Mouse (Mus musculus): ENCODE measurements at regions not wholly inside any gene's neighbourhood (a gene's known extent, or its start where the extent isn't known, plus 50 kb on each side); places are given as distances from the start of the nearest gene placed in this dataset.

- H3K36me3 ChIP-seq (ENCODE audit: control insufficient read depth, insufficient read depth, low read length) = no peaks in the 10 kb centered on the region
- H3K4me2 ChIP-seq (ENCODE audit: low read length) = no peak overlapping the region
- no peaks in the 10 kb centered on the region for H3K4me1 ChIP-seq (replicated peaks; ENCODE audit: control insufficient read depth, insufficient read depth, low read length)
- DNase-seq (ENCODE audit: low spot score) (no peak), ATAC-seq (replicated peaks; ENCODE audit: low FRiP score, low TSS enrichment, low read depth) (no peak)
- H3K9ac ChIP-seq (ENCODE audit: low read length) = no peak overlapping the region
- no peaks in the 10 kb centered on the region for H3K9me3 ChIP-seq (ENCODE audit: control insufficient read depth, low read length)
- no peaks in the 10 kb centered on the region for H3K27me3 ChIP-seq (replicated peaks; ENCODE audit: control insufficient read depth, insufficient read depth, low read length)
- no peak overlapping the region for H3K27ac ChIP-seq (ENCODE audit: low read depth)
- no peak overlapping the region for H3K4me3 ChIP-seq (ENCODE audit: low read depth, low read length)
These were observed 60.0 kb upstream of the Frmd4a start for GRCm38 (mm10) chr2:3957491-3957890.

DNA sequence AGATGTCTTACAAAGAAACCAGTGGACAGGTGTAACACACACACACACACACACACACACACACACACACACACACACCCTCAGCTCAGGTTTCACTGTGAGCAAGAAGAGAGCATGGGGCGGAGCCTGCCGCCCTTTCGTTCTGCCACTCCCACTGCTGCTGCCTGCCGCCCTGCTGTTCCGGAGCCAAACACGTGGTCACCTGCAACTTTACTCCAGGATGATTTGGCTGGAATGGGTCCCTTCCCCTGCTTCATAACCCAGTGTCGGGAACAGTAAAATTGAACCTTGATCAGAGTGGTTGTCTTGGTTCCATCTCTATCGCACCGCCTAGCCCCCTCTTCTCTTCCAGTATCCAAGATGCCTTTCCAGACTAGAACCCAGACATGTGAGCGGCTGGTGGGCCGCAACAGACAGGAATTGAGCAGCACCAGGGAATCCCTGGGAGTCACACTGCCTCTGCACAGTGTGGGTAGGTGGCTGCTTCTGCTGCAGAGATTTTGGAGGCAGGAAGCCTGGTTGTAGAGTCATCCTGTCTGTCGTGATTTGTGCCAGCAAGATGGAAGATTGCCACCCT is 59.4 kb upstream of the Frmd4a start:
- peak overlapping the region; percentile 36 for H3K4me2 ChIP-seq (ENCODE audit: low read length)
- H3K4me1 ChIP-seq (replicated peaks; ENCODE audit: control insufficient read depth, insufficient read depth, low read length) = no peaks in the 10 kb centered on the region
- no peaks in the 10 kb centered on the region for H3K9me3 ChIP-seq (ENCODE audit: control insufficient read depth, low read length)

DNA sequence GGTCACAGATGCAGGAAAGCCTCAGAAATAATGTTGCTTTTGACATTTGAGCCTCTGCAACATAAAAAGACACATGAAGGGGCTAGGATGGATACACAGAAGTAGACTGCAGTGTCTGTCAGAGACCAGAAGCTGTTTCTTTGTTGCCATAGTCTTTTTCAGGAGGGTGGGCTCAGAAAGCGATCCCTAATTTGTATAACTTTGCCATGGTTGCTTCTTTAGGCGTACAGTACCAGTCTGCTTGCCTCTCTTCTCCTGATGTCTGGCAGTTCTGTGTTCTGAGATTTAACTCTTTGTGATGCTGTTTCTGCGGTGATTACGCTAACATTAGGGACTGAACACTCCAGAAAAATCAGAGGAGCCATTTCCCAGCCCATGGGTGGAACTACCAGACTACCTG is 58.8 kb upstream of the Frmd4a start:
- WGBS = 73% methylated on average over 4 of the region's 4 CpGs
- ATAC-seq (replicated peaks; ENCODE audit: low FRiP score, low TSS enrichment, low read depth) (no peak), DNase-seq (ENCODE audit: low spot score) (no peak)
- Histone ChIP-seq H3K4me3 (ENCODE audit: low read depth, low read length) (no peak overlapping the region), H3K36me3 (ENCODE audit: control insufficient read depth, insufficient read depth, low read length) (no peaks in the 10 kb centered on the region), H3K4me2 (ENCODE audit: low read length) (no peak overlapping the region), H3K9ac (ENCODE audit: low read length) (no peak overlapping the region), H3K27ac (ENCODE audit: low read depth) (no peak overlapping the region), H3K27me3 (replicated peaks; ENCODE audit: control insufficient read depth, insufficient read depth, low read length) (no peaks in the 10 kb centered on the region), H3K4me1 (replicated peaks; ENCODE audit: control insufficient read depth, insufficient read depth, low read length) (no peaks in the 10 kb centered on the region), H3K9me3 (ENCODE audit: control insufficient read depth, low read length) (no peaks in the 10 kb centered on the region)

More for the DNA sequence above, 59.4 kb upstream of the Frmd4a start:
- H3K36me3 ChIP-seq (ENCODE audit: control insufficient read depth, insufficient read depth, low read length) = no peaks in the 10 kb centered on the region
- 18% methylated on average over 12 of the region's 12 CpGs for WGBS
- H3K4me3 ChIP-seq (ENCODE audit: low read depth, low read length) = no peak overlapping the region
- DNase-seq (ENCODE audit: low spot score) = peak; percentile 53
- H3K27ac ChIP-seq (ENCODE audit: low read depth) = no peak overlapping the region
- peak; percentile 57 for ATAC-seq (replicated peaks; ENCODE audit: low FRiP score, low TSS enrichment, low read depth)
- H3K27me3 ChIP-seq (replicated peaks; ENCODE audit: control insufficient read depth, insufficient read depth, low read length) = no peaks in the 10 kb centered on the region
- H3K9ac ChIP-seq (ENCODE audit: low read length) = no peak overlapping the region

DNA sequence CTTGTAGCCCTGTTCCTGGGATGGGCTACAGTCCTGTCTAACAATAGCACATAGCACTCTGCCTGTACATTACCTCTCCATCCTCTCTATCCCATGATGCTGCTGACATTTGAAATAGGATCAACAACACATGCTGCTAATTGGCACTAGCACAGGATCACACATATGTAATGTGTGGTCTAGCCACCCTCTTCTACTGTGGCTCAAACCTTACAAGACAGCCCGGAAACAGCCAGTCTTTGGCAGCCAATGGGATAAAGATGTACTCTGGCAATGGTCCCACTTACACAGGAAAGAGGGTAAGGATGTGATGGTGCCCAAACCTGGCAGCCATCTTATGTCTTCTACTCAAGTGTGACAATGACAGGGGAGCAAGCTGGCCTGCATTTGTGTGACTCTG is 58.3 kb upstream of the Frmd4a start:
- H3K27me3 ChIP-seq (replicated peaks; ENCODE audit: control insufficient read depth, insufficient read depth, low read length) = no peaks in the 10 kb centered on the region
- H3K4me1 ChIP-seq (replicated peaks; ENCODE audit: control insufficient read depth, insufficient read depth, low read length) = no peaks in the 10 kb centered on the region
- H3K9me3 ChIP-seq (ENCODE audit: control insufficient read depth, low read length) = no peaks in the 10 kb centered on the region
- no peak for ATAC-seq (replicated peaks; ENCODE audit: low FRiP score, low TSS enrichment, low read depth)
- no peaks in the 10 kb centered on the region for H3K36me3 ChIP-seq (ENCODE audit: control insufficient read depth, insufficient read depth, low read length)
- WGBS = 87% methylated on average over 1 of the region's 1 CpGs
- H3K4me2 ChIP-seq (ENCODE audit: low read length) = no peak overlapping the region
- no peak for DNase-seq (ENCODE audit: low spot score)
- no peak overlapping the region for H3K27ac ChIP-seq (ENCODE audit: low read depth)
- H3K4me3 ChIP-seq (ENCODE audit: low read depth, low read length) = no peak overlapping the region
- no peak overlapping the region for H3K9ac ChIP-seq (ENCODE audit: low read length)

GRCm38 (mm10) chr2:3960213-3960612 is 57.3 kb upstream of the Frmd4a start:
- Histone ChIP-seq H3K36me3 (ENCODE audit: control insufficient read depth, insufficient read depth, low read length) (no peaks in the 10 kb centered on the region), H3K4me2 (ENCODE audit: low read length) (no peak overlapping the region), H3K27ac (ENCODE audit: low read depth) (no peak overlapping the region), H3K27me3 (replicated peaks; ENCODE audit: control insufficient read depth, insufficient read depth, low read length) (no peaks in the 10 kb centered on the region), H3K4me1 (replicated peaks; ENCODE audit: control insufficient read depth, insufficient read depth, low read length) (no peaks in the 10 kb centered on the region), H3K9me3 (ENCODE audit: control insufficient read depth, low read length) (no peaks in the 10 kb centered on the region), H3K9ac (ENCODE audit: low read length) (no peak overlapping the region), H3K4me3 (ENCODE audit: low read depth, low read length) (no peak overlapping the region)
- no peak for ATAC-seq (replicated peaks; ENCODE audit: low FRiP score, low TSS enrichment, low read depth)
- 81% methylated on average over 5 of the region's 5 CpGs for WGBS
- no peak for DNase-seq (ENCODE audit: low spot score)

DNA sequence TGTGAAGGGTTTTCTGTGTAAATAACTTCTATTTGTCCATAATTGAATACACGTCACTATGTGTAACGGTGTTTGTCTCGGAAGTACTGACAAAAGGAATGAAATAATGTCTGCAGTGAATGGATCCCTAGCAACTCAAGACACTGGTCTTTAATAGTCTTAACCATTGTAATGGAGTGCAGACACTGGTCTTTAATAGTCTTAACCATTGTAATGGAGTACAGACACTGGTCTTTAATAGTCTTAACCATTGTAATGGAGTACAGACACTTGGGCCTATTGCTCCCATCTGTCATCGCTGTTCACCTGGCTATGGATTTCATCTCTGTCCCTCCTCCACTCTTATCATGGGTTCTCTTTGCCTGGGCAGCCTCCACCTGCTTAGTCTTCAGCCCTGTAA is 53.2 kb upstream of the Frmd4a start:
- H3K27ac ChIP-seq (ENCODE audit: low read depth) = no peak overlapping the region
- no peak overlapping the region for H3K4me2 ChIP-seq (ENCODE audit: low read length)
- ATAC-seq (replicated peaks; ENCODE audit: low FRiP score, low TSS enrichment, low read depth) = peak; percentile 100
- no peak overlapping the region for H3K9ac ChIP-seq (ENCODE audit: low read length)
- no peak for DNase-seq (ENCODE audit: low spot score)
- H3K36me3 ChIP-seq (ENCODE audit: control insufficient read depth, insufficient read depth, low read length) = no peaks in the 10 kb centered on the region
- H3K4me3 ChIP-seq (ENCODE audit: low read depth, low read length) = no peak overlapping the region
- H3K9me3 ChIP-seq (ENCODE audit: control insufficient read depth, low read length) = 0 out of 2 replicates have a peak, but pooled peaks cover 3% of the 10 kb centered on the region
- no peaks in the 10 kb centered on the region for H3K4me1 ChIP-seq (replicated peaks; ENCODE audit: control insufficient read depth, insufficient read depth, low read length)
- H3K27me3 ChIP-seq (replicated peaks; ENCODE audit: control insufficient read depth, insufficient read depth, low read length) = no peaks in the 10 kb centered on the region
- 92% methylated on average over 4 of the region's 4 CpGs for WGBS

All from intestine, embryonic 14.5 days (tissue).